Mouse (Mus musculus) urinary bladder, adult 2 months (tissue): Measurements from ENCODE around the gene Ugt1a9. TPM values are rescaled to one million over a fixed set of nuclear protein-coding genes. Genes with fewer than 3 reads are reported as not detected.

Source experiments
- DNase-seq: peaks from one replicate; pipeline ENCODE4 v3.0.0; 2022; ENCODE audit warnings: low spot score
- polyA plus RNA-seq: library from polyadenylated mRNA; depleted of rRNA; stranded (reverse); fragments of >200 nt; gene quantifications from 2 replicates; pipeline ENCODE4 v1.2.3, GENCODE M21; 2012

Gene Ugt1a9
- polyA plus RNA-seq, 1 experiment, result not detected

DNA sequence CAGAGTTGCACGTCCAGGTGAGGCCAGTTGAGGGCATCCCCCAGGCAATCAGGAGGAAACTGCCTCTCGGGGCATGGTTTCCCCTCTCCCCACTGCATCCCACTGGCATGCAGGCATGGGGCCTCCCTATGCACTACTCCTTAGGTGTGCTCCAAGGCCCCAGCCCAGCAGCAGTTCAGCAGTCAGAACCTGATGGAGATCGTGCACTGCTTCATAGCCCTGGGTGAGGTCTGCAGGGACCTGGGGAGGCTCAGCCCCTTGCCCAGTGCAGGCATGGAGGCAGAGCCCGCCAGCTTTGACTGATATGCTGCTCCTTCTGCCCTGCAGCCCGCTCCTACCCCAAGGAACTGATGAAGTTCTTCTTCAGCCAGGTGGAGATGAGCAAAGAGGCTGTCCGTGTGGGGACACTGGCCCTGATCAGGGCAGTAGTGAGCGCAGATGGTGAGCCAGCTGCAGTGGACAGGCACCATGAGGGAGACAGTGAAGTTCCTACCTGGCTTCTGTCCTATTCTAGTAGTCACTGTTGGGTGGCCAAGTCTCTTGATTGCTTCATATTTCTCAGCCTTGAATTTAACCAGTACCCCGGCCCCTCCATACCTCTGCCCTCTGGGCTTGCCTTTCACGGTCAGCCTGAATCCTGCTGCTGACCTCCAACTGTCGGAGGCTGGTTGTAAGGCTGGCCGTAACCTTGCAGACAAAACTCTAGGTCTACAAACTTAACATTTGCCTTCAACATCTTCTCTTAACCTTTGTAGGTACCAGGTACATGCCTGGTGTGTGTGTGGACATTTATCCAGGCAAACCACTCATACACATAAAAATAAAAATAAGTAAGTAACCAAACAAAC is 164.7 kb downstream of the Ugt1a9 start:
- peak; percentile 49 for DNase-seq

DNA sequence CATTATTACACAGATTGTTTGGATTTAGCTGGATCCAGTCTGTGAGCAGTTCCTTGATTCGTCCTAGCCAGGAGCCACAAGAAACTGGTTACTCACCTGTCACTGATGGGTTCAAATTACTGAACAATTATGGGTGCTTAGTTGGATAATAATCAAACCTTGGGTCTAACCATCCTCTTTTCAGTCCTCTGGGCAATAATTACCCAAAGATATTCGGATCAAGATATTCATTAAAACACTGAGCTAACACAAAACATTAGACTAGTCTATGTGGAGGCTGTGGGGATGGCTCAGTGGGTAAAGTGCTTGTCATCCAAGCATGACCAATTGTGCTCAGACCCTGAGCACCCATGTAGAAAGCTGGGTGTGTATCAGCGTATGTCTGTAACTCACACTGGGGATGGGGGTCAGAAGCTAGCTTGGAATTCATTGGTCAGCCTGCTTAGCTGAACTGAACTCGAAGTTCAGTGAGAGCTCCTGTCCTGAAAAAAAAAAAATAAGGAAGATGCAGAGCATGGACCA is 165.4 kb downstream of the Ugt1a9 start:
- DNase-seq, result no peak

DNA sequence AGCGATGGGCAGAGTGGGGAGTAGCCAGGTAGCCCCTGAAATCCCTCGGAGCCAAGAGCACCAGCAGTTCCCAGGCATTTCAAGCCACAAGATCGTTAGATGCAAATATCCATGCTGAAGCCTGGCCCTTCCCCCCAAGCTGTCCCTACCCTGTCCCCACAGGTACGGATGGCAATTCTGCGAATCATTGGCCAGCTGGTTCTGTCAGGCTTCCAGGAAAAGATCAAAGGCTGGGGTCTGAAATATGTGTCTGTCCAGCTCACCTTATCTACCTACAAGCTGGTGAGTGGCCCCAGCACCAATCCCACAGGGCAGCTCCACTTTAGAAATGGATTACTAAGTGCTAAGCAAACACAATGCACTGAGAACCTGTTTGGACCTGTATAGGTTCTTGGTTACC is 166.7 kb downstream of the Ugt1a9 start:
- DNase-seq, result peak; percentile 57

DNA sequence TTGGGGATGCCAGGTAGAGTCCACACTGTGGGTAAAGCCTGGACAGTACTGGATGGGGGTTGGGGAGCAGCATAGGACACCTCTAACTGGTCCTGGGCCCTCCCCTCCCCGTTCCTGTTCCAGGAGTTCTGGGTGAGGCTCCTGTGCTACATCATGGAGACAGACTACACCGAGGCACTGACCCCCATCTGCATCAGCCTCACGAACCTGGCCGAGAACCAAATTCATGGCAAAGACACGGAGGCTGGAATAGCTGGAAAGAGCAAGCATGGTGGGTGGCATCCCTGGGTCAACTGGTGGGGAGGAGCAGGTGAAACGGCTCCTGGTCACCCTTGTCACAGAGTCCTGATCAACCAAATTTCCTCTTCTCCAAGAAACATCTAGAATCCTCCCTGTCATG is 168.2 kb downstream of the Ugt1a9 start:
- DNase-seq, result no peak

DNA sequence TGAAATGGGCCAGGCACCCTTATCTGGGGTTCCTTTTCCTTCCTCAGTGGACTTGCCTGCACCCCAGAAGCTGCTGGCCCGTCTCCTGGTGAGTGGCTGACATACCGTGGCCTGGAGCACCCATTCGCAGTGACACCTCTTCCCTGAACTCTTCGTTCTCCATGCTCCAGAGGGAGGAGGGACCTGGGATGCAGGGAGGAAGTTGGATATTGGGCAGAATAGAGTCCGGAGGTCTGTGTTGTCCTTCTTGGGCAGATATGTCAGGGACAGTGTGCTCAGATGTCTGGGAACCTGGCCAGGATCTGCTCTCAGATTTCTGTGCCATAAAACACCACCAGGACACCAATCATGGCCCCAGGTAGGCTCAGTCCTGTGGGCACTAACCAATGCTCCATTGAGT is 169.5 kb downstream of the Ugt1a9 start:
- DNase-seq, result peak; percentile 34

DNA sequence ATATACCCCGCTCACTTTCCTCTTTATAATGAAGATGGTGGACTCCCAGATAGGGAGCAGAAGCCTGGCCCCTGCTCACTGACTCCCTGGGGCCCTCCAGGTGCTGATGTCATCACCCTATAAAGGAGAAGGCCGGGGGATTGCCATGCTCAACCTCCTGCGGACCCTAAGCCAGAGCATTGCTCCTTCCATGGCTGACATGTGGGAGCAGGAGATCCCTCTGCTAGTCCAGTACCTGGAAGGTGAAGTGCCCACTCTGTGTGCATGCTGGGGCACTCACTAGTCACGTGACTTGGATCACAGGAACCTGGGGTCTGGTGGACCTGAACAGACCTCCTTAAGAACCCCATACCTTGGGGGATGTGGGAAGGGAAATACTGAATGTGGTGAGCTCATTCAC is 170.0 kb downstream of the Ugt1a9 start:
- DNase-seq, result peak; percentile 43

DNA sequence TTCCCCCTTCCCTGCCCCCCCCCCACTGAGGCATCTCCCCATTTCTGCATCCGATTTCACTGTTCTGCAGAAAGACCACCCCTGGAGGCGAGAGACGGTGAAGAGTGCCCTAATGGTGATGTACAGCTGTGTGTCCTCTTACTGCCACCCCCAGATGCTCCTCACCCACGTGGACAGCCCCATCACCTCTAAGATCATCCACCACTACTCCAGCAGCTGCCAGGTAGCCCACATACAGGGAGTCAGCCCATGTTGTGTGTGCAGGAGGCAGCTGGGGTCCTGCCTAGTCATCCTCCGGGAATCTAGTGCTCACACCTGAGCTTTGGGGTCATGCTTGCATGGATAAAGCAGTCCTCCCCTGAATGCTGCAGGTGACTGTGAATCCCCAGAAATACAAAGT is 173.3 kb downstream of the Ugt1a9 start:
- DNase-seq, result no peak

DNA sequence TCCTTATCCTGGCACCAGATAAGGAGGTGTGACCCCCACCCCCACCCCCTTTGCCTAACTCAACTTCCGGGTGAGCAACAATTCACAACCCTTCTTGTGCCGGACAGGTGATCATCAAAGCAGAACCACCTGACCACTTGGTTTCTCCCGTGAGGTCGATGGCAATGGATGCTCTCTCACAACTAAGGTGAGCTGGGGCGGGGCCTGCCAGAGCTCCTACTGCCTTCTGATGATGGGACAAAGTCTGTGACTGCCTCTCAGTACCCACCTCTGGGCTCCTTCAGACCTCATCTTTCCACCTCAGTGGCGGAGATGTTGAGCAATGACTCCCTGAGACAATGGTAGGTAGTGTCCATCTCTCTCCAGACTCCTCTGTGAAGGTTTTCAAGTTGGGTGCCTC is 175.3 kb downstream of the Ugt1a9 start:
- DNase-seq, result no peak

DNA sequence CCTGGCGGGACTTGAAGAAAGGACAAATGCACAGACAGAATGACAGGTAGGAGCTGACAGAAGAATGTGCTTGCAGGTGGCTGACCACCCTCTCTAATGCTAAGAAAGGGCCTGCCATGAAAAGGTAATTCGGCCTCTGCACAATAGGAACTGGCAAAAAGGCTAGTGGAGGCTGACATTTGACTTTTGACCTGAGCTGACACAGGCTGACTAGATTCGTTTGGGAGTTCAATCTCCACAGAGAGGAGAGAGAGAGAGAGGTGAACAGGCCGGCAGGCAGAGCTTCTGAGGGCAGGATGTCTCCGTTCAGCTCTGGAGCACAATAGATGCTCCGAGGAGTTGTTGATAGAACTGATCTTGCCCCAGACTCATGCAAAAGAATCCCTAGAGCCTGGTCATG is 175.8 kb downstream of the Ugt1a9 start:
- DNase-seq, result no peak

DNA sequence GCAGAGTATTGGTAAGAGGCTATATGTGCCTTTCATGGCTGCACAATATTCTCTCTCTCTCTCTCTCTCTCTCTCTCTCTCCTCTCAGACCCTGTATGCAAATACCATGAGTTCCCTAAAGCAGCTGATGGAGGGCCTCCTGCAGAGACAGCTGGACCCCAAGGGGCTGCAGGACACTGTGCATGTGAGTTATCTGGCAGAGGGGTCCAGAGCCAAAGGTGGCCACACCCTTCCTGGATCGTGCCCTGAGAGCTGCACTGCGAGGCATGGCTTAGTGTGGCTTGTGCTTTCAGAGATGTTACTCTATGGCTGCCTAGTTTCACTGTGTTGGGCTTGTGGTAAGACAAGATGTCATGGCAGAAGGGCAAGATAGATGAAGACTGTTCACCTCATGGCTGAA is 177.1 kb downstream of the Ugt1a9 start:
- no peak for DNase-seq

DNA sequence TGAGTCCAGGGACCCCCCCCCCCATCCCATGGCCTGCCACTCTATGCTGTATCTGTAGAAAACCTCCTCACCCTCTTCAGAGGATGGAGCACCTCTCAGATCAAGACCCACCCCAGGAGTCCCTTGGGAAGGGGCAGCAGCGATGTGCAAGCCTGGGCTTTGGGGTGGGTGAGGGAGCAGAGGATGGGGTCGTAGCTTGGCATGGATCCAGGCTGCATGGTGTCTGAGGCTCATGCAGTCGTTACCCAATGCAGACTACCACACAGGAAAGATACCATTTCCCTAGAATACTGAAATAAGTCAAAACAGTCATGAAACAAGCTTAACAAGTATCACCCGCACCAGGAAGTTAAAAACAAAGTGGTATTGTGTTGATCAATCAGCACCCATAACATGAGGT is 178.1 kb downstream of the Ugt1a9 start:
- no peak for DNase-seq

DNA sequence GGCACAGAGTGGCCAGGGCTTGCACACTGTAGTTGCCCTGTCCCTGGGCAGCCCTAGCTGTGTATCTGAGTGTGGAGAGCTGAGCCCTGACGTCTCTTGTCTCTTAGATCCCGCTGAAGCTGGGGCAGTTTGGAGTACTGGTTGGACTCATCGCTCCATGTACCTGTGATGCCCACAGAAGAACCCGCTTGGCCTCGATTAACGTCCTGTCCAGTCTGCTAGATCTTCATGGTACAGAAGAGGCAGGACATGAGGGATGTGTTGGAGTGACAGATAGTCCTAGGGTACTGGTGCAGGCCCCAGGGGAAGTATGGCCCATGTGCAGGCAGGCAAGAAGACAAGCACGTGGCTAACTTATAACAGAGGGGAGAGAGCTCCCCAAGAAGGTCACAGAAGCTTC is 179.0 kb downstream of the Ugt1a9 start:
- DNase-seq, result no peak

DNA sequence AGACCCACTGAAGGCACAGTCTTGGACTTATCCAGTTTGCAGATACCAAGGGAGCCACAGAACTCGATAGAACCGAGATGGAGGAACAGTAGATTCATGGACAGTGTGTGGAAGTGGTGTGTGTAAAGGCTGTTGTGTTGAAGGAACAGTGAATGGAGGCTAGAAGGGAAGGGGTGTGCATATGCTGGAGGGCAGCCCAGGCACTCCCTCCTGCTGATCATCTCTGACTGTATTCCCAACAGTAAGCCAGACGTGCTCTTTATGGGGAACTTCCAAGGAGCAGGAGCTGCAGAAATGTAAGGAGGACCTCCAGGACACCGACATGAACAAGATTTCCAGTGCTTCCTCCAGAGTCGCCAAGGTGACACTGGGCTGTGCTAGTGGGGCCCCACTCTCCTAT is 179.4 kb downstream of the Ugt1a9 start:
- DNase-seq, result no peak

DNA sequence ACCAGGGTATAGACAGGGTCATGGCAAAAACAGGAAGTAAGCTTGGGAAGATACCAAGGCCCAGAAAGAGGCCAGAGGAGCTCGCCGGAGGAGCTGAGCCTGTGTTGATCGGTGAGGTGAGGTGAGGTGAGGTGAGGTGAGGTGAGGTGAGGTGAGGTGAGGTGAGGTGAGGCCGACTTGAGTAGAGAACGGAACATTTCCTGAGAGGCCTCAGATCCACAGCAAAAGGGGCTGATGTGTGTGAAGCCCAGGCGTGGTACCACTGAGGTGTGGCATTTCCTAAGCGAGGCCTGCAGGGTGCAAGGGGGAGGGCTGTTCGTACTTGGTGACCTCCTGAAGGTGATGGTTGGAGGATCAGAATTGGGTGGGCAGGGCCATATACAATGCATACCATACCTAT is 182.5 kb downstream of the Ugt1a9 start:
- no peak for DNase-seq

DNA sequence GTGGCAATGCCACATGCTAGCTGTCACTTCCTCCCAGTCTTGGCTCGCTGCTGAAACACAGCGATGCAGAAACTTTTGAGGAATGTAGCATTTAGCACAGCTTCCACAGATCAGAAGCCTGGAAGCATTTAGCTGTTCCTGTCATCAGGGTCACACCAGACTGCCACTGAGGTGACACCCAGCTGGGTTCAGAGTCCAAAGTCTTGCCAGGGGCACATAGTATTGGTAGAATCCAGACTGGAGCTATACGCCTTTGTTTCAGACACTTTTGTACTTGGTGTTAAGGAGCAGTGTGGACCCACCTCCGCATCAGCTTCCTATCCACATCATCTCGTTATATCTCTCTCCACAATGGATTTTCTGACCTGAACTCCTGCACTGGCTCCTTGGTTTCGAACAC is 182.9 kb downstream of the Ugt1a9 start:
- DNase-seq, result no peak

DNA sequence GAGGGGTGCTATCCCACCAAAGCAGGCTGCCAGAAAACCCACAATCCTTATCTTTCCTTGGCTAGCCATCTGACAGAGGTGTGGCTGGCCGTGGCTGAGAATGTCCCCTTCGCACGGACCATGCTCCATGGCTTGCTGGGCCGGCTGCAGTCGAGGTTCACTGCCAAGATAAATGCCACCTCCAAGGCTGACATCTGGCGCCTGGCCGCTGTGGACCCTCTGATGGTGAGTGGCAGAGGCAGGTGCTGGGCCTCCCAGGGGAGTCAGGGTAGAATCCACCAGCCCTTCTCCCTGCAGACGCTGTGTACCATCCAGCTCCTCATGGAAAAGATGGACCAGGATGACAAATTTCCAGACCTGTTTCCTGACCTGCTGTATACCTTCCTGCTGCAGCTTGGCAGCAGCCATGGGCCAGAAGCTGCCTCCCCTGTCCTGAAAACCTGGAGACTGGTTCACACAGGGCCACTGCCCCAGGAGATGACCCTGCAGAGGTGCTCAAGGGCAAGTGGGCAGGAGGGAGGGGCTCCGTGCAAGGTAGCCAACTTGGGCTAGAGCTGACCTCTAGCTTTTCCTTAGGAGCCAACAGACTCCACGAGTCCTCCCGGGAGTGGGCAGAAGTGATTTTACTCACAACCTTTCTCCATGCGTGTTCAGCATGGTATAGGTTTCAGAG is 184.3 kb downstream of the Ugt1a9 start:
- no peak for DNase-seq

DNA sequence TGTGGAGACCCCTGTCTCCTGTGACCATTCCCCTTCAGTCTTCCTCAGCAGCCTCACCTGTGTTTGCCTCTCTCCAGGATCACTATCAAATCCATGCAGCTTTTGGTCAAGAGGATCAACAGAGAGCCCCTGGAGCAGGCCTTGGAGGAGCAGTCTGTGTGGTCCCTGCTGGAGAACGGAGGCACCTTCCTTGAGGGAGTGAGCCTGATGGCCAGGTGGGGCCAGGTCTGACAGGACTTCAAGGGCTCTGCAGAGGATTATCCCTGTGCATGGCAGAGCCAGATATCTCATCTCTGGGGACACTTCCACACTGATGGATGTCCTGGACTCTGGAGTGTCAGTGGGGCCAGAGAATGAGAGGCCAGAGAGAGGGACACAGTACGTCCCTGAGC is 184.9 kb downstream of the Ugt1a9 start:
- DNase-seq, result no peak

DNA sequence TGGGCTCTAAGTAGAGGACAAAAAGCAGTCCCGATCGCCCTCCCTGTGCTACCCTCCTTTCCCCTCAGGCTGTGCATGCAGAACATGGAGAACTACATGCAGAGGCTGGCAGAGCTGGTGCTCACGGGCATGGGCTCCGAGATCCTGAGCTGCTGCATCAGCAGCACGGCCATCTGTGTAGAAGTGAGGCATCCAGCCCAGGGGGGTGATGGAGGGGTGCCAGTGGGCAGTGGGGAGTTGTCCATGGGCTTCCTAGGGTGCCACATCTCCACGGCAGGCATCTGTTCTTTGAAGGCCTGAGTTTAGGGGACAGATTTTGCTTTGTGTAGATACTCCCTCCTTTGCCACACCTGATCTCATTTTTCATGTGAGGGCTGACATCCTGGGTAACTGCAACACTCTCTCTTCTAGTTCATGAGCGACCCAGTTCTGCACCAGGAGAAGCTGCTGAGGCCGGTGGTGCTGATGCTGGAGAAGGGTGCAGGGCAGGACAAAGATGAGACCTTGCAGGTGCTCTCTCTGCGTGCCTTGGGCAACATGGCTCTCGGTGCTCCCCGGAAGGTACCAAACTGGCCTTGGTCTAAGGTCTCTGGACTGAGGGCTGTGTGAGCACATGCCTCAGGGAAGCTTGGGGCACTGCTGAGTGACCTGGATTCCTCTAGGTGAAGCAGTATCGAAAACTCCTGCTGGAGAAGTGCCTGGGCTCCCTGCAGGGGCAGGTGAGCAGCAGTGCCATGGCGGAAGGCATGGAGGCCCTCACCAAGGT is 185.6 kb downstream of the Ugt1a9 start:
- DNase-seq, result no peak

DNA sequence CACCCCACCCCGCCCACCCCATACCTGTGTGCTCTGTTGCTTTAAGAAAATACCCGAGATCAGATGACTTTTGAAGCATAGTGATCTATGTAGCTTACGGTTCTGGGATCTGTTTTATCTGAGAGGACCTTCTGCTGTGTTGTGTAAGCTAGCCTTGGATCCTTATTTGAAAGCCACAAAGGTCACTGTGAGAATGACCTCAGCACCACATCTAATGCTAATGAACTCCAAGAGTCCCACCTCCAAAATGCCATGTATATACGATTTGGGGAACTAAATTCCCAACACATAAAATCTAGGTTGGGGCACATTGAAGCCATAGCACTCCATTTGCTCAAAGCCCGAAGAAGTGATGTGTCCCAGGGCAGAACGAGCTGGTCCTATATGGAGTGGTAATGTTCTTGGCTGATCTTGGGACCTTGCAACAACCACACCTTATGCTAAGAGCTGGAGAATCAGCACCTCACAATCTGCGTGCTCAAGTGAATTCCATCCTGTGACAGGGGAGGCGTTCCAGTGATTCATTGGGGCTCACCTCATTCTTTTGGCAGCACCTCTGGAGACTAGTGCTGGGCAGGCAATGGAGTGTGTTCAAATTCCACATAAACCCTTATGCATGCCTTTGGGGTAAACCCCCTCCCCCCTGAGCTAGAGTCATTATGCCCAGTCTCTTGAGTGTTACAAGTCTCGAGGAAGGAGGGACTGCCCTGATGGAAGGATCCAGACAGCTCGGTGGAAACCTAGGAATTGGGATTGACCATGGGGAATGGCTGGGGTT is 186.5 kb downstream of the Ugt1a9 start:
- no peak for DNase-seq

DNA sequence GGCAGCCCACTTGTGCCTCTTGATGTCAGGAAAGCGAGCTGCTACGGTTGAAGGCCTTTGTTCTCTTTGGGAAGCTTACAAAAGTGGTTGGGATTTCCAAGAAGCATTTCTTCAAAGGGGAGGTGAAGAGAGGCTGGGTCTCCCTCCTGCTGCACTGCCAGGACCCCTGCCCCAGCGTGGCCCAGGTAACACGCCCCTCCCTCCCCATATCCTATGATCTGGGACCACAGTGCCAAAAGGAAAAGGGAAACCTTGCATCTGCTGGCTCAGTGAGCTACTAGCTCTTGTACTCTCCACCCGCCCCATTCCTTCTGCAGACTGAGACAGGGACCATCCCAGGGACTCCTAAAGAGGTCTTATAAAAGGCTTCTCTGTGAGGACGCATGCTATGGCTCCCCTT is 187.1 kb downstream of the Ugt1a9 start:
- no peak for DNase-seq

DNA sequence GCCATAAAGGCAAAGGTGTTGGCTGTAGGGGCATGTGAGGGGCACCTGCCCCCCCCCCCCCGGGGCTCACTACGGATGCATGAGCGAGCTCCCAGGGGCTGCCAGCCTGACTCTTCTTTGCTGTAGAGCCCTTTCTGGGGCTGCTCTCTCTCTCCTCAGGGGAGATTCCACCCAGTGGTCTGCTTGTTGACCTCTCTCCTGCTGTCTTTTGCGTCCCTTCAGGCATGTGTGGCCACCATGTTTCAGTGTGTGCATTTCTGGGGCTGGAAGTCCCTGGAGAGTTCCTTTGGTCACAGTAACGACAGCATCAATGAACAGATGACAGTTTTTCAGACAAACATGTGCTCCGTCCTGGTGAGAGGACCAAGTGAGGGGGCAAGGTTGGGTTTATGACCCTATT is 187.8 kb downstream of the Ugt1a9 start:
- no peak for DNase-seq
